Mouse (Mus musculus) limb, embryonic 15.5 days (tissue): Measurements from ENCODE around the gene Anapc11. TPM values are rescaled to one million over a fixed set of nuclear protein-coding genes. Genes with fewer than 3 reads are reported as not detected.
A peak's percentile ranks its signal among the peaks of the same experiment; 100 is the strongest.

Experiments
- ATAC-seq: fragments of 200-750 bp; cut with Nextera tagmentation; 2 replicates; pipeline ENCODE4 v1.8.0; 2017; ENCODE audit warnings: low read depth, moderate TSS enrichment; ENCODE audit not compliant: insufficient number of reproducible peaks, low FRiP score, low TSS enrichment
- H3K27ac ChIP-seq: fragments of 300-500 bp; sonication (generic); 2 replicates; pipeline ENCODE4 v1.5.1; 2015; ENCODE audit warnings: moderate library complexity, mild to moderate bottlenecking, inconsistent platforms
- H3K27me3 ChIP-seq: fragments of 300-500 bp; sonication (generic); 2 replicates; pipeline ENCODE4 v1.6.1; 2015; ENCODE audit warnings: inconsistent platforms
- H3K36me3 ChIP-seq: fragments of 300-500 bp; sonication (generic); 2 replicates; pipeline ENCODE4 v1.6.1; 2015; ENCODE audit warnings: inconsistent platforms
- H3K4me1 ChIP-seq: fragments of 300-500 bp; sonication (generic); 2 replicates; pipeline ENCODE4 v1.6.1; 2015; ENCODE audit warnings: inconsistent platforms
- H3K4me2 ChIP-seq: fragments of 300-500 bp; sonication (generic); 2 replicates; pipeline ENCODE4 v1.6.1; 2015; ENCODE audit warnings: mild to moderate bottlenecking, inconsistent platforms
- H3K4me3 ChIP-seq: fragments of 300-500 bp; sonication (generic); 2 replicates; pipeline ENCODE4 v1.5.1; 2015; ENCODE audit warnings: mild to moderate bottlenecking, inconsistent platforms
- H3K9ac ChIP-seq: fragments of 300-500 bp; sonication (generic); 2 replicates; pipeline ENCODE4 v1.6.1; 2015; ENCODE audit warnings: inconsistent platforms
- H3K9me3 ChIP-seq: fragments of 300-500 bp; sonication (generic); 2 replicates; pipeline ENCODE4 v1.6.1; 2016; ENCODE audit warnings: inconsistent platforms
- WGBS: fragments of 180-500 bp; shearing (Covaris S2); methylation state at CpG from one replicate; pipeline ENCODE4 v1.1.7; 2015; 5-methylcytosine and 5-hydroxymethylcytosine counted together
- polyA plus RNA-seq: library from polyadenylated mRNA; unstranded; fragments of >200 nt; fragmentation: Nextera tagmentation; extraction: Ambion mirVana; gene quantifications from 2 replicates; pipeline ENCODE4 v1.2.1, GENCODE M21; 2015

The Anapc11 gene
- polyA plus RNA-seq, 1 experiment from 2014 or later, result 215 TPM

DNA sequence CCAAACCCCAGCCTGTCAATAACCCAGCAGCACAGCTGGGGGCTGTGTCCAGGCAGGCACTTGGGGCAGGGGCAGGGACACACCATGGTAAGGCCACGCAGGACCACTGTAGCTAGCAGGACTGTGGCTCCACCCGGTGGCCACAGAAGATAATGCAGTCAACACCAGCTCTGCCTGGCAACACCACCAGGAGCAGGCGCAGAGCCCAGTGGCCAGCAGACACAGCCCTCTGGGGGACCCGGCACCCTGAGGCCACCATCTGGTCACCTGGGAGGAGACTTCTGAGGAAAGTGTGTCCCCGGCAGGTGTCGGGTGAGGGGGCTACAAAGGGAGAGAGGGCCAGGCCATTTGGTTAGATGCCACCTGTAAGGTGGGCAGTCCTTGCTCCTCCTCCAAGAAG is 14.5 kb downstream of the Anapc11 start:
- Histone ChIP-seq H3K36me3 (peaks cover 57% of the 10 kb centered on the region), H3K9ac (no peak overlapping the region), H3K27ac (no peak overlapping the region), H3K4me1 (peaks cover 33% of the 10 kb centered on the region), H3K4me3 (no peak overlapping the region), H3K9me3 (no peaks in the 10 kb centered on the region), H3K27me3 (peaks cover 6% of the 10 kb centered on the region), H3K4me2 (no peak overlapping the region)
- WGBS, result 35% methylated on average over 6 of the region's 6 CpGs
- no peak for ATAC-seq

DNA sequence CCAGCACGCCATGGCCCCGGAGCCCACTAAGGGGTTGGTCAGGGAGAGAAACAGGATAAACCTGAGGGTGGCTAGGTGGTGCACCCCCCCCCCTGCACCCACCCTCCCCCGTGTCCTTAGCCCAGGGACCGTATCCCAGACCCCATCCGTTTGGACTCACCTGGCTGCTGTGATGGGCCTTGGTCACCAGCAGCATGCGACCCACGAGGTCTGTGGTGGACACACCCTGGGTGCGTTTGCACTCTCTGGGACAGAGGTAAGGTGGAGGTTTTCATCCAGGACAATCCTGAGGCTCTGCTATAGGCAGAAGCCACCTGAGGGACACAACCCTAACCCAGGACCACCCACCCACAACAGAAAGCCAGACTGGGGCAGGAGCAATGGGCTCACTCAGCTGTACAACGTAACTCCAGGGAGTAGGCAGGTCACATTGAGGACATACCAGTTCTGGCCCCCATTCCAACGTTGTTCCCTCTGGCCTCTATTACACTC is 15.3 kb downstream of the Anapc11 start:
- no peaks in the 10 kb centered on the region for H3K9me3 ChIP-seq
- H3K27me3 ChIP-seq, result peaks cover 3% of the 10 kb centered on the region
- H3K36me3 ChIP-seq, result peaks cover 62% of the 10 kb centered on the region
- ATAC-seq, result no peak
- WGBS, result 86% methylated on average over 10 of the region's 10 CpGs
- H3K4me3 ChIP-seq, result no peak overlapping the region
- no peak overlapping the region for H3K9ac ChIP-seq
- no peak overlapping the region for H3K27ac ChIP-seq
- peaks cover 29% of the 10 kb centered on the region for H3K4me1 ChIP-seq
- no peak overlapping the region for H3K4me2 ChIP-seq

DNA sequence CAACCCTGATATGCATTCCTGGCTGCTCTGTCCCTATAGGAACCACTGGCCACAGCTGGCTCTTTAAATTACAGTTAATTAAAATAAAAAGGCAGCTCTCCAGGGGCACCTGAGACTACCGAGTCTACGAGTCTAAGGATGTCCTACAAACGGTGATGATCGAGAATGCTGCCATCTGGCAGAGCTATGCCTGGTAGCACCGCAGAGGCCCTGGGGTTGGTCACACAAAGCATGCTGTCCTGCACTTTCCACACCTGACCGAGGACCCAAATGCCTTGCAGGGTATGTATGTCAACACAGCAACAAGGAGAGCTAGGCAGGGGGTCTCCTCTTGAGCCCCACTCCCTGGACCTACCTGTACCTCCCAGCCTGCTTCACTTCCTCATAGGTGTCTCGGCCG is 15.8 kb downstream of the Anapc11 start:
- Histone ChIP-seq H3K4me3 (no peak overlapping the region), H3K4me2 (no peak overlapping the region), H3K9ac (no peak overlapping the region), H3K9me3 (no peaks in the 10 kb centered on the region), H3K27me3 (peaks cover 3% of the 10 kb centered on the region), H3K27ac (no peak overlapping the region), H3K4me1 (peaks cover 26% of the 10 kb centered on the region), H3K36me3 (peaks cover 67% of the 10 kb centered on the region)
- ATAC-seq, result no peak
- 80% methylated on average over 8 of the region's 8 CpGs for WGBS

DNA sequence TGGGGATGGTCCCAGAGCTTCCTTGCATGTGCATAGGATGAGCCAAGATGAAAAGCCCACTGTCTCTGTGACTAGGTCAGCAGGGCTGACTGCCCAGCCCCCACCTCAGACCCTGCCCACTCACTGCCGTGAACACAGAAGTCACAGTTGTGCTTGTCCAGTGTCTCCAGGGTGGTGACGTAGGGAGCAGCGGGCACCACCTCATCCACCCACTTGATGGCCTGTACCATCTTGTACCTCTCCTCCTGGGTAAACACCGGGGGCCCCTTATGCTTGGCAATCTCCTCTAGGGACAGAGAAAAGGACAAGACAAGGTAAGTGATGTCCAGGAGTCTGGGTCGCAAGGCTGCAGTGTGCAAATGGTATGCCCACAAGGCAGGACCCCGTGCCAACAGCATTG is 16.9 kb downstream of the Anapc11 start:
- WGBS, result 96% methylated on average over 6 of the region's 6 CpGs
- H3K9ac ChIP-seq, result no peak overlapping the region
- H3K36me3 ChIP-seq, result peaks cover 67% of the 10 kb centered on the region
- no peaks in the 10 kb centered on the region for H3K27me3 ChIP-seq
- H3K27ac ChIP-seq, result no peak overlapping the region
- ATAC-seq, result no peak
- H3K4me2 ChIP-seq, result no peak overlapping the region
- peaks cover 20% of the 10 kb centered on the region for H3K4me1 ChIP-seq
- no peak overlapping the region for H3K4me3 ChIP-seq
- H3K9me3 ChIP-seq, result no peaks in the 10 kb centered on the region

DNA sequence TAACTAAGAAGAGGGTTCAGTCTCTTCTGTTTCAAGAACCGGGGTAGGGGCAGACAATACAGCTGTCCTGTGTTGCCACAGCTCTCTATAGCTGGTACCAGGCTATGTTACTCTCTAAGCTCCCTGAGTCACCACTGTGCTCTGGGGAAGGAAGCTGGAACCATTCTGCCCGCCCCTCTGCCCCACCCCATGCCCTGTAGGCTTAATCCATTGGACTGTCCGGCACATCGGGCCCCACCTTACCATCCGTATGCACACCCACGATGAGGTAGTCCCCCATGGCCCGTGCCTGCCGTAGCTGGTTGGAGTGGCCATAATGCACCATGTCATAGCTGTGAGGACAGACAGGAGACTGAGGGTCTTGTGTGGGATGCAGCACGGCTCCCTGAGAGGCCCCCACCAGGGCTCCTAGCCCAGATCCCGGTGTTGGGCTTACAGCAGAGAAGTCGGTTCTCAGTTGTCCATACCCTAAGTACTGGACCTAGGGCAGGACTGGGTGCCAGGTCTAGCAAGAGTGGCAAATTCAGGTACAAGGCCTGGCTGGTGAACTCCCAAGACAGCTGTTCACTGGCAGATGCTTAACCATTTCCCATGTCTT is 17.5 kb downstream of the Anapc11 start:
- peaks cover 20% of the 10 kb centered on the region for H3K4me1 ChIP-seq
- H3K36me3 ChIP-seq, result peaks cover 67% of the 10 kb centered on the region
- ATAC-seq, result no peak
- no peaks in the 10 kb centered on the region for H3K9me3 ChIP-seq
- no peak overlapping the region for H3K27ac ChIP-seq
- no peak overlapping the region for H3K9ac ChIP-seq
- H3K4me3 ChIP-seq, result no peak overlapping the region
- H3K4me2 ChIP-seq, result peak overlapping the region; percentile 85; the same call in 1 of the 2 replicates
- H3K27me3 ChIP-seq, result no peaks in the 10 kb centered on the region
- 94% methylated on average over 11 of the region's 11 CpGs for WGBS

DNA sequence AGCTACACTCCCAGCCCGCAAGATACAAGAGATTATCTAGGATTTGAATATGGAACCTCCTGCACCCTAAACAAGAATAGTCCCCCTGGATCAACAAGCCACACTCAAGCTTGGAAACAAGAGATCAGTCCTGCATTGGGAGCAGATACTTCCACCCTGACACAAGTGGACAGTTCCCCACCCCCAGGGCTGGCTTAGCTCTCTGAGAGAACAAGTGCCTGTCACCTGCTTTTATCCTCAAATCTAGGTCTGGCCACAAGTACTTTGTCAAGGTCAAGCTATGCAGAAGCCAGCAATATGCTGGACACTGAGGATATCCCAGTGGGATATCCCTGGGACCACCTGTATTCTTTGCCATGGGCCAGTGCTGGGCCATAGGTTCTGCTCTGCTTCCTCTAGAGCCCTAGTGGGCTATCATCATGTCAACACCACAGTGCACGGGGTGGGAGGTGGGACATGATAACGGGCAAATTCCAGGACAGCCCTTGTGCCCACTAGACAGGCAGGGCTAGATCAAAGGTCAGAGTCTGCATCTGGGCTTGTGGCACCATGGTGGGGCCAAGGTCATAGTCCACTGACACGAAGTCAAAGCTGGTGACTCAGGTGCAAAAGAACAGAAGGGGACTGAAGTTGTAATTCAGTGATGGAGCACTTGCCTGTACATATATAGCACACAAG is 18.5 kb downstream of the Anapc11 start:
- Histone ChIP-seq H3K27ac (no peak overlapping the region), H3K27me3 (no peaks in the 10 kb centered on the region), H3K9me3 (no peaks in the 10 kb centered on the region), H3K36me3 (peaks cover 66% of the 10 kb centered on the region), H3K4me3 (peak overlapping the region; percentile 89), H3K4me1 (peaks cover 20% of the 10 kb centered on the region), H3K9ac (peak overlapping the region; percentile 81; the same call in 1 of the 2 replicates), H3K4me2 (peak overlapping the region; percentile 85)
- ATAC-seq, result no peak
- 43% methylated on average over 4 of the region's 4 CpGs for WGBS

DNA sequence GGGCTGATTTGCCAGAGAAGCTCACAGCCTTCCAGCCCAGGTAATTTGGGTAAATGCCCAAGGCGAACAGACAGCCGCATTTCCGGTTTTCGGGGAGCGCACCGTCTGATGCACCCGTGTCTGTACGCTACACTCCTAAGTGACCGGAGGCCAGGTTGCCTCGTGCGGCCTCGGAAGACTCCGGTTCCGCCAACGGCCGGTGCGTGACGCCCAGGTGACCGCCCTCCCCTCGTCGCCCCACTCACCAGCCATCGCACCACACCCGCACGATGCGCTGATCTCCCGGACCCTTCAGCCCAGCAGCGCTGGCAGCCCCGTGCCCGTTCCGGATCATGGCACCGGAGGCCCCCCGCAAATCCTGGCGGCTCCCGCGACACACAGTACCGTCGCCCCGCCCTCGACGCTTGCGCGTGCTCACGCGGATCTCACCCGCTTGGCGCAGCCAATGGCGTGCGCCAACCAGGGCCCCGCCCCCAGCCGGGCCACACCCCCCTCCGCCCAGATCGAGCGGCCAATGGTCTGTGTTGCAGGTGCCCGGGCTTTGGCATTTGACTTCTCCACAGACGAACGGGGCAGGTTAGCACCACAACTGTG is 19.4 kb downstream of the Anapc11 start, which contains the start of gene Pcyt2:
TSS of gene Pcyt2 (minus strand) at position 418 of the 594 bp plus-strand sequence.
- H3K9me3 ChIP-seq, result no peaks in the 10 kb centered on the region
- under 1% methylated on average over 56 of the region's 56 CpGs for WGBS
- peak within 1 kb of the TSS; percentile 85 for H3K4me2 ChIP-seq
- peaks cover 64% of the 10 kb centered on the region for H3K36me3 ChIP-seq
- peak; percentile 89 for ATAC-seq
- H3K27me3 ChIP-seq, result no peaks in the 10 kb centered on the region
- H3K9ac ChIP-seq, result peak within 1 kb of the TSS; percentile 81
- H3K27ac ChIP-seq, result peak within 1 kb of the TSS; percentile 76
- peaks cover 20% of the 10 kb centered on the region for H3K4me1 ChIP-seq
- peak within 1 kb of the TSS; percentile 89 for H3K4me3 ChIP-seq

DNA sequence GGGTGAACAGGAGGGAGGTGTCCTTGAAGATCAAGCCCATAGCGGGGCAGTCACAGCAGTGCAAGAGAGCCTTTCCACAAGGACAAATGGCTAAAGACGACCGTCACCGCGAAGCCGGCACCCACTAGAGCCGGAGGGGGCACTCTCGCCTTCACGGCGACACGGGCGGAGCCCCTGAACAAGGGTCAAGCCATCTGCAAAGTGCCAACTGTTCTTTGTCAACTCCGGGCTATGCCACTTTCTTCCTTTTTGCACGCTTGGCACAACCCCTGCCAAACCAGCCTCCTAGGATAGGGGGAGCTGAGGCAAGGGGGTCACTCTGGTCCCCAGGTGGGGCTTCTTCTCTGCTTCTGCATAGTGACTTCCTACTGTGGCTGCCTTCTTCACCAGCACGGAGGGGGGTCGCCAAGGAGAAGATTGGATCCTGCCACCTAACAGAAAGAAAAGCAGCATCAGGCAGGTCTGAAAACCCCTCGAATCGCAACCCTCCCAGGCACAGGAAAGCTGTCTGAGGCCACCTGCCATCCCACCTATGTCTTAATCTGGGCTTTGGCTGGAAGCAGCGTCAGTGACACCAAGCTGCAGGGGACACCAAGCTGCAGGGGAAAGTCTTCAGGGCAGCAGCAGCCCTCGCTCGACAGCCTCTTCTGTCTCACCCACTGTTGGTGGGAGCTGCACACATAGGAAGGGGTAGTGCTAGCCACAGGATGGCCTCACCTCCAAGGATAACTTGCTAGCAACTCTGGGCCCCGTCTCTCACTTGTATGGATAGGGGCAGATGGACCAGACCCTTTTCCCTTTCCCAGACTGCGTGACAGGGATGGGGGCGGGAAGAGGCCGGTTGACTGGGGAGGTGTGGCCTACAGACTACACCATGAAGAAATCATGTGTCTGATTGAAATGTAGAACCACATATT is 20.7 kb downstream of the Anapc11 start:
- H3K4me3 ChIP-seq, result no peak overlapping the region
- H3K9me3 ChIP-seq, result no peaks in the 10 kb centered on the region

DNA sequence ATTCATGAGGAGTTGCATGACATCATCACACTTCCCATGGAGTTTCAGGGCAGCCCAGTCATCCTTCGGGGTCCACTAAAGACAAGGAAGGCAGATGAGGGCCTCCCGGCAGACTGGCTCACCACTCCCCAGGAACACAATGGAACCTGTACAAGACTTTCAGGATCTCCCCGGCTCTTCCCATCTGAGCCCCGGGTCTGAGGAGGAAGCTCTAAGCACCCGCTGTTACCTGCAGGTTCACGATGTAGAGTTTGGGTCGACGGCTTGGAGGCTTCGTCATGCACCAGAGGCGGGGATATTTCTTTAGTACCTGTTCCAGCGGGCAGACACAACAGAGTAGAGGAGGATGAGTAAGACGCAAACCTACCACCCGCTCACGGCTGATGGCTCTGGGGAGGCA is 22.0 kb downstream of the Anapc11 start:
- Histone ChIP-seq H3K4me2 (no peak overlapping the region), H3K9me3 (no peaks in the 10 kb centered on the region), H3K9ac (no peak overlapping the region), H3K27ac (no peak overlapping the region), H3K4me3 (no peak overlapping the region), H3K36me3 (peaks cover 50% of the 10 kb centered on the region), H3K27me3 (no peaks in the 10 kb centered on the region), H3K4me1 (peaks cover 29% of the 10 kb centered on the region)
- 92% methylated on average over 14 of the region's 14 CpGs for WGBS
- no peak for ATAC-seq

More for the DNA sequence above, 20.7 kb downstream of the Anapc11 start:
- Histone ChIP-seq H3K4me2 (no peak overlapping the region), H3K27me3 (no peaks in the 10 kb centered on the region), H3K36me3 (peaks cover 60% of the 10 kb centered on the region), H3K27ac (no peak overlapping the region), H3K9ac (no peak overlapping the region), H3K4me1 (peaks cover 23% of the 10 kb centered on the region)
- WGBS, result 92% methylated on average over 25 of the region's 25 CpGs
- ATAC-seq, result no peak

DNA sequence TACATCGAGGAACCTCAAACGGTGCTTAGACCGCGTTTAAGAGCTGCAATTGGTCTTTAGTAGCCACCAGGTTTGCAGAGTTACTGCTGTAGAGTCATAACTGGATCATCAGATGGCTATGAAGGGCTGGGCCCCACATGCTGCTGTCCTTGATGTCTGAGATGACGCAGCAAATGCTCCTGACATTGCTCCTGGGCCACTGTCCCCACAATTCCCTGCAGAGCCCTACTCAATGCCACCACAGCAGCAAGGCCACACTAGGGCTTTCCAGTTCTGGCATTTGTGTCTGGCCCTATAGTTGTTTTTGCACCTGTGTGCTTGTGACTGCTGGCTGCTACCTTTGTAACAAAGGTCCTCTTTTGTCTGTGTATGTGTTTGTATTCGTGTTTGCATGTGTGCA is 24.6 kb downstream of the Anapc11 start:
- Histone ChIP-seq H3K4me2 (no peak overlapping the region), H3K9me3 (no peaks in the 10 kb centered on the region), H3K4me1 (peaks cover 16% of the 10 kb centered on the region), H3K27ac (no peak overlapping the region), H3K4me3 (no peak overlapping the region), H3K36me3 (peaks cover 61% of the 10 kb centered on the region), H3K27me3 (no peaks in the 10 kb centered on the region), H3K9ac (no peak overlapping the region)
- WGBS, result 89% methylated on average over 6 of the region's 6 CpGs
- ATAC-seq, result no peak

DNA sequence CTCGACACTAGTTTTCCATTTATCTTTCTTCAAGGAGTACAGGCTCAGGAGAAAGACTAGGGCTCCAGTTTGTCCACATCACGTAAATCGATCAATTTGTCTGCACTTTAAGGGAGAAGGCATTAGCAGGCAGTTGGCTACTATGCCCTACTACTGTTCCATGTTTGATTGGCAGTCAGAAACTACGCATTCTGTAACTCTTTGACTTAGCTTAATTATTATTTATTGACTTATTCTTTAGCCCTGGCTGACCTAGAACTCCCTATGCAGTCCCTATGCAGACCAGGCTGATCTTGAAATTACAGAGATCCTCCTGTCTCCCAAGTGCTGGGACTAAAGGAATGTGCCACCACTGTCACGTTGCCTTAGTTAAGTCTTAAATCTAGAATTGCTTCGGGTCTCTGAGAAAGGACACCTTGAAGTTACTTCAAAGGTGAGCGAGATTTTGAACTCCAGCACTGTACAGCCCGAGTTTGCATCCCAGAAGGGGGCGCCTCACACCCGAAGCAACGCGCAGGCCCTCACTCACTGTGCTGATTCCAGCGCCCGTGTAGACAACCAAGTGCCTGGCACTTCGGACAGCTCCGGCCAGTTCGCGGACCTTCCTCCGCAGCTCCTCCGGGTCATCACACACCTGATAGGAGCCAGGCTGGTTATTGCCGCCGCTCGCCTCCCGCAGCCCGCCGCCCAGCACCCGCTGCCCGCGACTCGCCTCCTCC is 25.9 kb downstream of the Anapc11 start:
- peak overlapping the region; percentile 78 for H3K27ac ChIP-seq
- H3K4me1 ChIP-seq, result peaks cover 13% of the 10 kb centered on the region
- WGBS, result 12% methylated on average over 30 of the region's 30 CpGs
- no peaks in the 10 kb centered on the region for H3K27me3 ChIP-seq
- H3K9me3 ChIP-seq, result no peaks in the 10 kb centered on the region
- H3K4me2 ChIP-seq, result peak overlapping the region; percentile 98
- H3K4me3 ChIP-seq, result peak overlapping the region; percentile 92
- no peak for ATAC-seq
- peaks cover 58% of the 10 kb centered on the region for H3K36me3 ChIP-seq
- peak overlapping the region; percentile 65 for H3K9ac ChIP-seq
